Mouse (Mus musculus) bone marrow macrophage, adult 2 months (primary cell): Measurements from ENCODE around the gene Dpep3. TPM values are rescaled to one million over a fixed set of nuclear protein-coding genes. Genes with fewer than 3 reads are reported as not detected.
"Not testable (repeated sequence)": the region's sequence is repeated elsewhere in the genome, so short reads cannot be mapped to it uniquely, and the experiment has no call there.

Experiments used
- H3K27ac ChIP-seq: 2 replicates; pipeline ENCODE4 v1.5.1; 2012; ENCODE audit warnings: low read depth, low read length; ENCODE audit not compliant: insufficient read depth
- H3K4me1 ChIP-seq: 2 replicates; pipeline ENCODE4 v1.6.1; 2012; ENCODE audit warnings: low read length; ENCODE audit not compliant: control insufficient read depth, insufficient read depth
- H3K4me3 ChIP-seq: 2 replicates; pipeline ENCODE4 v1.5.1; 2012; ENCODE audit warnings: mild to moderate bottlenecking, low read length, moderate library complexity; ENCODE audit not compliant: insufficient read depth
- CTCF ChIP-seq: IDR thresholded peaks from 2 replicates; pipeline ENCODE4 v1.5.1; 2012; ENCODE audit warnings: low read depth, mild to moderate bottlenecking, low read length, moderate library complexity
- POLR2A ChIP-seq: IDR thresholded peaks from 2 replicates; pipeline ENCODE4 v1.6.1; 2012; ENCODE audit warnings: mild to moderate bottlenecking, low read depth, low read length, borderline replicate concordance
- polyA plus RNA-seq: library from polyadenylated mRNA; stranded (reverse); fragments of >200 nt; gene quantifications from 2 replicates; pipeline ENCODE4 v1.2.4, GENCODE M21; 2012; ENCODE audit not compliant: missing spikeins, insufficient read depth, insufficient read length

Gene Dpep3
- polyA plus RNA-seq, 1 experiment, result 3.2 TPM

DNA sequence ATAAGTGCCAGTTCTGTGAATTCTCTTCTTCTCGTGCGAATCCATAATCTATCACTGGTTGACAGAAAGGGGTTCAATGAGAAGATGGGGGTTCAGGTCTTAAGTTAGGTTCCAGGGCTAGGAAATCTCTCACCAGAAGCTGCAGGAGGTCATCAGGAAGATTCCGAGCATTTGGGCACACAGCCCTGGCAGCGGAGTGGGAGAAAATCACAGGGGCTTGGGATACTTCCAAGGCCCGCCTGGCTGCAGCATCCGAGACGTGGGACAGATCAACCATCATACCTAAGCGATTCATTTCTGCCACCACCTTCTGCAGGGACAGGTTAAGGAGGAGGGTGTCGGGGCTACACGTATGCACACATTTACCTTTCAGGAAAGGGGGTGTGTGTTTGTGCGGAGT, 9.3 kb upstream of the Dpep3 start:
- Histone ChIP-seq H3K4me1 (peaks cover 29% of the 10 kb centered on the region), H3K4me3 (no peak overlapping the region), H3K27ac (no peak overlapping the region)
- no peak for TF ChIP-seq CTCF
- TF ChIP-seq POLR2A, result no peak

DNA sequence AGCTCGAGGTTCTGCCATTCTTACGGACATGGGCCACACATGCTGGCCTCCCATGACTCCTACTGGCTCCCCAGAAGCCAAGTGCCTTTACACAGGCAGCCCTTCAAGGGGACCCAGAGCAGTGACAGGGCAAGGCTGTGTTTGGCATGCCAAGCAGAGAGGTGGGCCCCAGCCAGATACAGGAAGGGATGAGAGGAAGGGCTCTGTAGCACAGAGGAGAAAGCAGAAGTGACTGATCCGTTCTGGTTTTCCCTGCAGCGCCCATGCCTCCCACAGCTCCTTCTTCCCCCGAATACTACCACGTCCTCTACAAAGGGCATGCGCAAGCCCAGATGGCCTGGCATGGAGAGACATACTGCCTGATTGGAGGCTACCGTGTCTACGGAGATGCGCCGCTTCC, 4.2 kb upstream of the Dpep3 start:
- Histone ChIP-seq H3K27ac (peak overlapping the region; percentile 70), H3K4me1 (peaks cover 14% of the 10 kb centered on the region)
- H3K4me3 ChIP-seq, result not testable (repeated sequence)

DNA sequence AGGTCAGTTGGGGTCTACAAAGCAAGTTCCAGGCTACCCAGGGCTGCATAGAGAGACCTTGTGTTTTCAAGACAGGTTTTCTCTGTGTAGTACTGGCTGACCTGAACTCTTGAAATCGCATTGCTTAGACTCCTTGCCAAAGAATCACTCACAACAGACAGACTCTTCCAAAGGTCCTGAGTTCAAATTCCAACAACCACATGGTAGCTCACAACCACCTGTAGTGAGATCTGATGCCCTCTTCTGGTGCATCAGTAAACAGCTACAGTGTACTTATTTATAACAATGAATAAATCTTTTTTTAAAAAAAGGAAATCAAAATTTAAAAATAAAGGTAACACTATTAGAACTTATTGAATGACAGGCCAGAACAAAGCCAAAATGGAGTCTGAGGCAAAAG, 1.9 kb upstream of the Dpep3 start:
- TF ChIP-seq POLR2A, result no peak
- TF ChIP-seq CTCF, result no peak
- H3K27ac ChIP-seq, result no peak overlapping the region
- H3K4me1 ChIP-seq, result peaks cover 24% of the 10 kb centered on the region
- no peak overlapping the region for H3K4me3 ChIP-seq

DNA sequence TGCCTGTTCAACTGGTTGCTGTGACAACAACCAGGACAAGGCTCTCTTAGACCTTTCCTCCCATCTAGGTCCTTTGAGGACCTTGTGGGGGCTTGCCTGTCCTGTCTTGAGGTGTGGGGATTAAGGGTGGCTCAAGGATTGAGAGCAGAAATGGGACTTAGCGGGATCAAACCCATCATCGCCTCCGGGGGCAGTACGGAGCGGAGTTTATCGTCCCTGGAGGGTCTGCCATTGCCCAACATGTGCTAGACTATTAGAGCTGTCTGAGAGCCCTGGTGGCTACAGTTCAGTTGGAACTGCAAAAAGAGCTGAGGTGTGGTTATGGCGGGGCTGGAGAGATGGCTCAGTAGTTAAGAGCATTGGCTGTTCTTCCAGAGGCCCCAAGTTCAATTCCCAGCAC, 3.9 kb downstream of the Dpep3 start:
- Histone ChIP-seq H3K27ac (no peak overlapping the region), H3K4me3 (no peak overlapping the region), H3K4me1 (peaks cover 10% of the 10 kb centered on the region)
- TF ChIP-seq POLR2A (no peak), CTCF (0 out of 2 replicates have a peak, but pooled peaks have one; percentile 6)

DNA sequence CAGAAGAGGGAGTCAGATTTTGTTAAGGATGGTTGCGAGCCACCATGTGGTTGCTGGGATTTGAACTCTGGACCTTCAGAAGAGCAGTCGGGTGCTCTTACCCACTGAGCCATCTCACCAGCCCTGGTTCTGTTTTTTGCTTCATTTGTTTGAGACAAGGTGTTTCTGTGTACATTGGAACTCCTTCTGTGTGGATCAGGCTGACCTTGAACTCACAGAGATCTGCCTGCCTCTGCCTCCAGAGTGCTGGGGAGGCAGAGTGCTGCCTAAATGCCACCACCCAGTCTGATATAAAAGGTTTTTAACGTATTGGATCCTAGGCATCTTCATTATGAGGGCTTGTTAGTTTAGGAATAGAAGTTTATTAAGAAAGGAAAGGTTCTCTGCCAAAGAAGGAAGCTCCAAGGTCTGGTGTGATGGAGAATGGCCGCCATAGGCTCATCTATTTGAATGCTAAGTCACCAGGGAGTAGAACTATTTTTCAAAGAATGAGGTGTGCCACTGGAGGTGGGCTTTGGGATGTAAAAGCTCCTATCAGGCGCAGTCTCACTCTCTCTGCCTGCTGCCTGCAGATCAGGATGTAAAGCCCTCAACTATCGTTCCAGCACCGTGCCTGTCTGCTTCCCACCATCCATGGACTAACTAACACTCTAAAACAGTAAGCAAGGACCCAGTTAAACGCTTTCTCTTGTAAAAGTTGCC, 8.1 kb downstream of the Dpep3 start:
- no peak overlapping the region for H3K27ac ChIP-seq
- H3K4me1 ChIP-seq, result no peaks in the 10 kb centered on the region
- H3K4me3 ChIP-seq, result no peak overlapping the region
- TF ChIP-seq POLR2A, result no peak
- TF ChIP-seq CTCF, result no peak

DNA sequence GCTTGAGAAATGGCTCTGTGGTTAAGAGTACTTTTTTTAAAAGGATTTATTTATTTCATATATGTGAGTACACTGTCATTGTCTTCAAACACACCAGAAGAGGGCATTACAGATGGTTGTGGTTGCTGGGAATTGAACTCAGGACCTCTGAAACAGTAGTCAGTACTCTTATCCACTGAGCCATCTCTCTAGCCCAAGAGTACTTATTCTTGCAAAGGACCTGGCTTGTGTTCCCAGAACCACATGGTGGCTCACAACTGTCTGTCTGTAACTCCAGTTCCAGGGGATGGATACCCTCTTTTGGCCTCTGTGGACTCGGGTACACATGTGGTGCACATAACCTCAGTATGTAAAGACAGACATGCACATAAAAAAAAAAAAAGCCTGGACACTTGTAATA, 9.9 kb downstream of the Dpep3 start:
- Histone ChIP-seq H3K4me3 (no peak overlapping the region), H3K4me1 (peaks cover 5% of the 10 kb centered on the region; the same call in 1 of the 2 replicates), H3K27ac (no peak overlapping the region)
- TF ChIP-seq POLR2A, result no peak
- no peak for TF ChIP-seq CTCF

DNA sequence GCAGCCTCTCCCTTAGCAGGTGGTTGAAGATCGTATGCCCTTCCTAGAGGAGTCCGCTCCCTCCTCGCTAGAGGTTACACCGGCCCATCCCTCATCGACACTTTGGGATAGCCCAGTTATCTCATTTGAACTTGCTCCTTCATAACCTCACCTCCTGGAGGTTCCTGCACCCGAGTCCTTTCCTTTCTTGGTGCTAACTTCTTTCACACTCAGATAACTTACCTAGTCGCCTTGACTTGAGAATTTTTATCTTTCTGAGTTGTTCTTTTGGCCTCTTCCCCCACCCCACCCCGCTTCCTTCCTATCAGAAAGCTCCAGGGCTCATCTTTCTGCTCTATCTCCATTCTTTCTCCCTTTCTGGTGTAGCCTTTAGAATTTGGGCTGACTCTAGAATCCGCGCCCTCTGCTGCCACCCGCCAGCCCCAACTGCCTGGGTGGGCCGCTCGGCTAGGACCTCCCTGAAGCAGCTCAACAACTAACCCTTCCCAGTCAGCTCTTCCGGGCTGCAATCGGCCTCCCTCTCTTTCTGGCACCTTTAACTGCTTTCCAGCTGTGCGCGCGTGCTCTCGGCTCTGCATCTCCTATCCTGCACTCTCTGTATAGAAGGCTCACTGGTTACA, 12.4 kb downstream of the Dpep3 start:
- H3K27ac ChIP-seq, result no peak overlapping the region
- TF ChIP-seq CTCF (no peak), POLR2A (no peak)

DNA sequence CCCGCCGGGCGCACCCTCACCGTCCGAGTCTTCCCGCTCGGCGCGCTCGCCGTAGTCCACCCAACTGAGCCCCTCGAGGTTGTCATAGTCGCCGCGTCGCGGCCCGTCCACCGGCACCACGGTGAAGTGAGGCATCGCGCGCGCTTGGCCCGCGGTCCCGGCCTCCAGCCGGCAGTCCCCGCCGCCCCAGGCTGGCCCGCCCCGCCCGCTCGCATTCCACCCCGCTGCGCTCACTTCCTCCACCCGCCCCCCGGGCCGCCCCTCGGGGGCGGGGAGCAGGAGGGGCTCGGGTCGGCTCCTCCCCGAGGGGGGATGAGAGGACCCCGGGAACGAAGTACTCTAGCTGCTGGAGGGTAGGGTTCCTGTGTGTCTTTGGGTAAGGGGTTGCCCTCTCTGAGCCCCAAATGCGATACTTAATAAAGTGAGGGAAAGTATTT, 13.3 kb downstream of the Dpep3 start, which contains the start of gene Slc12a4:
Gene Slc12a4, minus strand, starts transcription at position 193 of the 437 bp plus-strand sequence.
- Histone ChIP-seq H3K27ac (no peak within 1 kb of the TSS), H3K4me1 (peaks cover 5% of the 10 kb centered on the region; the same call in 1 of the 2 replicates), H3K4me3 (peak within 1 kb of the TSS; percentile 88)
- TF ChIP-seq CTCF (no peak), POLR2A (no peak)

More for the DNA sequence above, 12.4 kb downstream of the Dpep3 start:
- Histone ChIP-seq H3K4me3 (no peak overlapping the region; the same call in 1 of the 2 replicates), H3K4me1 (peaks cover 5% of the 10 kb centered on the region; the same call in 1 of the 2 replicates)

DNA sequence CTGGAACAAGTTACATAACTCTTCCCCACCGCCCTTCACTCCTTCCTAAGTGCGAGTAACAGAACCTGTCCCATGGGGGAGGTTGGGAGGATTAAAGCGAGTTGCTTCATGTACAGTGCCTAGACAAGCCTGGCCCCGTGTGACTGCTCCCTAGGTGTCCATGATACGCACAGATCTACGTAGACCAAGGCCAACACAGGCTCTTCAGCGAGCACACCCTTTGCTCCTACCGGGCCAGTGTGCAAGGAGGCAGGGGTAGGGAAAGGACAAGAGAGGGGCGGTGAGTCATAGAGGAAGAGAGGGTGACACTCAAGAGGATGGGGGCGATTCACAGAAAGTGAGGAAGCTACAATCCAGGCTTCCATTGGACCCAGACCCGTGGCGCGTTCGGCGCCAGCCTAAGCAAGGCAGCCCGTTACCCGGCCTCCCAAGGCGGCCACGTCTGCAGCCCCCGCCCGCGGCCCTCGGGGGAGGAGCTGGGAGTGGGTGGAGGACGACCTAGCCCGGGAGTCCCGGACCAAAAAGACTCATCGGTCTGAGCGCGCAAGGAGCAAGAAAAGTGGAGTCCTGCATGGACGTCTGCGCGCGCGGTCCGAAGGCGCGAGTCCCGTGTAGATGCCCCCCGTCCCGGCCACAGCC, 13.8 kb downstream of the Dpep3 start:
- H3K27ac ChIP-seq, result no peak overlapping the region

DNA sequence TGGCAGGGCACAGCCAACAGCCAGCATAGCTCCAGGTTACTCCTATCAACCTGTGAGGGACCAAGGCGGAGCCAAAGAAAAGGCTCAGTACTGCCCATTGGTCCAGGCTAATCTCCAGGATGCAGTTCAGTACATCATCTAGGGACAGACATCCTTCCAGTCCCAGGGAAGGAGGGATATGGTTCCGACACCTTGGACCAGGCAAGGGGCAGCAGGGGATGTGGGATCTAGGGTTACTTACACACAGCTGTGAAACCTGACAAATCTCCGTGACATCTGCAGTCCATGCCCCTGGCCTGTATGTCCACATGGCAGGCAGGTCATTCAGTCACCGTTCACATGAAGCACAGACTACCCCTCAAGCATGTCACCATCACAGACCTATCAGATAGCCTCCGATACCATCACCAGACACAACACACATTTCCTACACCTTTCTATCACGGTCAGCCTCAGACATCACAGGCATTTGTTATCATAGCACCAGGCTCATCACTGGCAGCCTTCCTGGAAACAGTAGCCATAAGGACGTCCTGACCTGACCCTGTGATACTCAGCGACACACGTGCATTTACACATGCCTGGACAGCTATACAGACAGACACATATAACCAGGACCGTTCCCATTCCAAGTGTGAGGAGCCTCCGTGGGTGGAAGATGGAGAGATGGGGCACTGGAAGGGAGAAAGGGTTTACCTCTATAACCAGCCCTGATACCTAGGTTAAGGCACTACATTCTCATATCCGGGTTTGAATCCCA, 14.5 kb downstream of the Dpep3 start:
- Histone ChIP-seq H3K27ac (no peak overlapping the region), H3K4me1 (peaks cover 5% of the 10 kb centered on the region; the same call in 1 of the 2 replicates), H3K4me3 (peak overlapping the region; percentile 88)
- TF ChIP-seq POLR2A, result no peak

More for the DNA sequence above, 13.8 kb downstream of the Dpep3 start:
- no peak for TF ChIP-seq CTCF
- TF ChIP-seq POLR2A, result no peak
- peak overlapping the region; percentile 88 for H3K4me3 ChIP-seq
- H3K4me1 ChIP-seq, result peaks cover 5% of the 10 kb centered on the region; the same call in 1 of the 2 replicates
